Mouse (Mus musculus) heart, adult 2 months (tissue): Measurements from ENCODE around the gene Ccr8.

Experiments used
- CTCF ChIP-seq: fragments of 200-600 bp; IDR thresholded peaks from 2 replicates; pipeline ENCODE4 v1.8.1; 2022; ENCODE audit warnings: antibody characterized with exemption, mild to moderate bottlenecking, moderate library complexity
- POLR2A ChIP-seq: fragments of 200-500 bp; IDR thresholded peaks from 2 replicates; pipeline ENCODE4 v1.6.1; 2011; ENCODE audit warnings: mild to moderate bottlenecking, low read depth, low read length, control low read depth; ENCODE audit not compliant: insufficient read depth

- TF ChIP-seq CTCF = no peak
- TF ChIP-seq POLR2A = no peak
Observed at GRCm38 (mm10) chr9:120116184-120116624, 24.3 kb downstream of the Ccr8 start.
